In the genomic region with DNA sequence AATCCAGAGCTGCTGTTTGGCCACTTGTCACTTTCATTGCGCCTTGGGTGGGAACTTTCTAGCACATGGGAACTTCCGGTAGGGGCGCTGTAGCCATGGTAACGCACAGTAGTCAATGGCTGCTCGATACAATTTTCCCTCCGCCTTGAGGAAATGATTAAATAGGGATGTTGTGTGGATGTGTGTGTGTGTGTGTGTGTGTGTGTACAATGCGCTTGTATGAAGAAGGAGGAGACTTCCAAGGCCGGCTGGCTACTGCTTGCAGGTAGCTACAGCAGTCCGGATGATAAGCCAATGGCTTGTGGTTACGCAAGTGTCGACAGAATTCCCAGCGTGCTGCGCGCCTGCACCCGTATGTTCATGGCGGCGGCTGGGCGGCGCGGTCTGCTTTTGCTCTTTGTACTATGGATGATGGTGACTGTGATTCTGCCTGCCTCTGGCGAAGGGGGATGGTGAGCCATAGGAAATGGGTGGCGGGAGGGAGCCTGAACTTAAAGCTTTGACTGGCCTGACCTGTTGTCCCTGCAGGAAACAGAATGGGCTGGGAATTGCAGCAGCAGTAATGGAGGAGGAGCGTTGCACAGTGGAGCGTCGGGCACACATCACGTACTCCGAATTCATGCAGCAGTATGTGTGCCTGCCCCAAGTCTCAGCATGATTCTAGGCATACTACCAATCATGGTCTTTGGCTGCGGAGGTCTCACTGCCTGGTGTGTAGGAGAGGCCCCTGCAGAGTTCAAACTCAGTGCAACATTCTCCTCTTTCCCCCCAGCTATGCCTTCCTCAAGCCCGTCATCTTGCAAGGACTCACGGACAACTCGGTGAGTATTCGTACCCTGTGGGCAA, we compare ENCODE assay signal across 8 mouse cellular contexts. TPM values are rescaled to one million over a fixed set of nuclear protein-coding genes. Genes with fewer than 3 reads are reported as not detected.
DNase-seq lines count a peak whose midpoint lies in the region; ATAC-seq lines count a peak whose summit lies in the region.

A gene (plus strand): TSS at position 156 of the 846 bp plus-strand sequence.

- peaks cover 29% of the 10 kb centered on the region for H3K4me1 ChIP-seq in hindbrain, embryonic 11.5 days (replicated peaks; ENCODE audit: control insufficient read depth, insufficient read depth, low read length)

- peak within 1 kb of the TSS; percentile 65 for H3K4me3 ChIP-seq in hindbrain, embryonic 11.5 days (ENCODE audit: low read depth, low read length)

- H3K9ac ChIP-seq in hindbrain, embryonic 11.5 days (ENCODE audit: low read depth, low read length): peak within 1 kb of the TSS; percentile 88

- DNase-seq in R1 (ENCODE audit: low read depth, low spot score): peak; percentile 88
- peak; percentile 83 for DNase-seq in cerebellum, adult 9-11 months
- DNase-seq in frontal cortex, postnatal 10 days (ENCODE audit: low spot score in 2 of 2): peak; percentile 75 to 80
- peak; percentile 88 for DNase-seq in hindbrain, embryonic 11.5 days (ENCODE audit: low spot score)
- DNase-seq in layer of hippocampus, adult 9-11 months: peak; percentile 87
- peak; percentile 76 for DNase-seq in lung, postnatal 14 days
- DNase-seq in retina, postnatal 1 day: peak; percentile 90
- peak; percentile 83 for DNase-seq in thymus, postnatal 4 days

- WGBS in hindbrain, embryonic 11.5 days: 2% methylated on average over 32 of the region's 32 CpGs

- ATAC-seq in hindbrain, embryonic 11.5 days (ENCODE audit: low FRiP score): peak; percentile 32

- peak within 1 kb of the TSS; percentile 76 for H3K27ac ChIP-seq in hindbrain, embryonic 11.5 days (ENCODE audit: low read depth, low read length)

- no peaks in the 10 kb centered on the region for H3K27me3 ChIP-seq in hindbrain, embryonic 11.5 days (ENCODE audit: control insufficient read depth, insufficient read depth, low read length)

- H3K36me3 ChIP-seq in hindbrain, embryonic 11.5 days (ENCODE audit: control insufficient read depth, insufficient read depth, low read length): peaks cover 4% of the 10 kb centered on the region; the same call in 1 of the 2 replicates

- peak within 1 kb of the TSS; percentile 78 for H3K4me2 ChIP-seq in hindbrain, embryonic 11.5 days (replicated peaks; ENCODE audit: low read depth, low read length)

- H3K9me3 ChIP-seq in hindbrain, embryonic 11.5 days (ENCODE audit: control insufficient read depth, low read length): no peaks in the 10 kb centered on the region

RNA-seq across cellular contexts. Expression of the gene that starts here (rescaled TPM):
- 46.3 and 54.0 TPM in 2 replicates for polyA plus RNA-seq in hindbrain, embryonic 11.5 days (2014; fragmentation: Nextera tagmentation; extraction: Ambion mirVana)

Comparison
In these comparisons a context has a peak if more than half of its experiments do, and no peak if none do; other contexts are left out.
1. Peak in every context shown above with its lines: DNase-seq, ATAC-seq, H3K4me3 ChIP-seq and H3K27ac ChIP-seq.